Mouse (Mus musculus) CH12.LX (cell line): ENCODE measurements around the gene Ppl. TPM values are rescaled to one million over a fixed set of nuclear protein-coding genes. Genes with fewer than 3 reads are reported as not detected.

ENCODE experiments used
- DNase-seq: peaks from one replicate; pipeline ENCODE4 v3.0.0-alpha.2; 2013; ENCODE audit errors: extremely low read depth
- H3K27ac ChIP-seq: 2 replicates; pipeline ENCODE4 v1.5.1; 2012; ENCODE audit warnings: low read depth, mild to moderate bottlenecking, control low read depth, moderate library complexity; ENCODE audit not compliant: insufficient read depth
- H3K27me3 ChIP-seq: replicated peaks from 2 replicates; pipeline ENCODE3; 2012; ENCODE audit warnings: inconsistent platforms
- H3K36me3 ChIP-seq, 2 experiments: replicated peaks in 1 of 2; 2 replicates each; pipeline versions ENCODE3 to v1.6.1; 2012; ENCODE audit warnings: inconsistent platforms in 1 of 2, low read length in 1 of 2, mild to moderate bottlenecking in 1 of 2, mixed read lengths in 1 of 2, moderate library complexity in 1 of 2; ENCODE audit not compliant: control insufficient read depth in 1 of 2, insufficient read depth in 1 of 2
- H3K4me1 ChIP-seq, 2 experiments: 2 replicates each; pipeline ENCODE4 v1.6.1; 2012; ENCODE audit warnings: inconsistent platforms in 1 of 2, moderate library complexity in 1 of 2; ENCODE audit not compliant: insufficient read depth in 2 of 2, control insufficient read depth in 1 of 2
- H3K4me2 ChIP-seq: 2 replicates; pipeline ENCODE4 v1.6.1; 2012; ENCODE audit warnings: low read depth, mild to moderate bottlenecking, control low read depth; ENCODE audit not compliant: poor library complexity, insufficient read depth, severe bottlenecking
- H3K4me3 ChIP-seq, 3 experiments: fragments of 150-350 bp in 1 of 3; sonication (generic) in 1 of 3; replicated peaks in 1 of 3; 2 replicates each; pipeline versions ENCODE3 to v1.5.1; 2011 to 2012; ENCODE audit warnings: low read depth in 2 of 3, low read length in 2 of 3, mild to moderate bottlenecking in 2 of 3, moderate library complexity in 2 of 3, control low read depth in 1 of 3, improper control_type of control experiment in 1 of 3, inconsistent platforms in 1 of 3, mixed read lengths in 1 of 3; ENCODE audit not compliant: poor library complexity in 1 of 3
- H3K79me2 ChIP-seq: replicated peaks from 2 replicates; pipeline ENCODE4 v1.6.1; 2012; ENCODE audit warnings: mild to moderate bottlenecking, moderate library complexity; ENCODE audit not compliant: control insufficient read depth, poor library complexity, insufficient read depth, severe bottlenecking; ENCODE audit errors: extremely low read depth
- H3K9ac ChIP-seq: 2 replicates; pipeline ENCODE4 v1.6.1; 2012; ENCODE audit warnings: low read depth, mild to moderate bottlenecking, control low read depth, moderate library complexity; ENCODE audit not compliant: insufficient read depth
- H3K9me3 ChIP-seq: replicated peaks from 2 replicates; pipeline ENCODE3; 2012; ENCODE audit warnings: low read length, inconsistent platforms, mixed read lengths
- E2F4 ChIP-seq: IDR thresholded peaks from 2 replicates; pipeline ENCODE4 v1.6.1; 2011; ENCODE audit warnings: low read depth, low read length, improper control_type of control experiment; ENCODE audit not compliant: insufficient replicate concordance
- ELF1 ChIP-seq: IDR thresholded peaks from 2 replicates; pipeline ENCODE4 v1.6.1; 2014; ENCODE audit warnings: low read depth, mild to moderate bottlenecking, inconsistent platforms, low read length, improper control_type of control experiment
- EP300 ChIP-seq: IDR thresholded peaks from 2 replicates; pipeline ENCODE4 v1.6.1; 2011; ENCODE audit warnings: low read length, improper control_type of control experiment
- GABPA ChIP-seq: IDR thresholded peaks from 2 replicates; pipeline ENCODE4 v1.6.1; 2012; ENCODE audit warnings: low read depth, low read length, improper control_type of control experiment, inconsistent platforms; ENCODE audit not compliant: insufficient replicate concordance
- JUN ChIP-seq: IDR thresholded peaks from 2 replicates; pipeline ENCODE4 v1.6.1; 2011; ENCODE audit warnings: low read depth, mild to moderate bottlenecking, low read length, improper control_type of control experiment, moderate library complexity; ENCODE audit not compliant: insufficient read depth
- MXI1 ChIP-seq: IDR thresholded peaks from 2 replicates; pipeline ENCODE4 v1.6.1; 2011; ENCODE audit warnings: mild to moderate bottlenecking, low read depth, low read length, improper control_type of control experiment
- PAX5 ChIP-seq: IDR thresholded peaks from 2 replicates; pipeline ENCODE4 v1.6.1; 2012; ENCODE audit warnings: low read length, inconsistent platforms, mixed read lengths
- POLR2AphosphoS2 ChIP-seq: IDR thresholded peaks from 2 replicates; pipeline ENCODE4 v1.6.1; 2011; ENCODE audit warnings: low read depth, low read length, improper control_type of control experiment
- SIN3A ChIP-seq: IDR thresholded peaks from 2 replicates; pipeline ENCODE4 v1.6.1; 2012; ENCODE audit warnings: low read length, improper control_type of control experiment, inconsistent platforms
- USF1 ChIP-seq: IDR thresholded peaks from 2 replicates; pipeline ENCODE4 v1.6.1; 2014; ENCODE audit warnings: low read depth, mild to moderate bottlenecking, inconsistent platforms, low read length, improper control_type of control experiment
- ZMIZ1 ChIP-seq: IDR thresholded peaks from 2 replicates; pipeline ENCODE4 v1.6.1; 2012; ENCODE audit warnings: low read depth, mild to moderate bottlenecking, inconsistent platforms, low read length, improper control_type of control experiment
- ZNF384 ChIP-seq: IDR thresholded peaks from 2 replicates; pipeline ENCODE4 v1.6.1; 2012; ENCODE audit warnings: low read depth, low read length, improper control_type of control experiment, inconsistent platforms
- dilution Hi-C: fragments of 300-500 bp; cut with MboI; formaldehyde crosslinking; loops from 2 replicates; pipeline ENCODE4 v1.14.3; 2020; ENCODE audit warnings: low sequenced_read_pairs; ENCODE audit not compliant: extremely low pct_unique_long_range_greater_than_20kb, extremely low pct_ligation_motif_present
- in situ Hi-C: fragments of 300-500 bp; cut with MboI; formaldehyde crosslinking; loops from 3 replicates; pipeline ENCODE4 v1.14.3; 2019; ENCODE audit warnings: low sequenced_read_pairs, low pct_ligation_motif_present, low pct_unique_long_range_greater_than_20kb, mixed read lengths
- polyA plus RNA-seq: library from polyadenylated mRNA; unstranded; fragments of >175 nt; gene quantifications from 2 replicates; pipeline ENCODE4 v1.2.1, GENCODE M21; 2012; ENCODE audit warnings: low read depth; ENCODE audit not compliant: insufficient read length
- total RNA-seq, 2 experiments: library from RNA; depleted of rRNA; stranded (reverse); fragments of 300-350 nt in 1 of 2; fragments of >200 nt in 1 of 2; gene quantifications; 2 replicates each; pipeline ENCODE4 v1.2.3; 2012 to 2014

Ppl gene
- total and polyA plus RNA-seq, 3 experiments = 0.04 to 0.25 TPM; not detected in 1

DNA sequence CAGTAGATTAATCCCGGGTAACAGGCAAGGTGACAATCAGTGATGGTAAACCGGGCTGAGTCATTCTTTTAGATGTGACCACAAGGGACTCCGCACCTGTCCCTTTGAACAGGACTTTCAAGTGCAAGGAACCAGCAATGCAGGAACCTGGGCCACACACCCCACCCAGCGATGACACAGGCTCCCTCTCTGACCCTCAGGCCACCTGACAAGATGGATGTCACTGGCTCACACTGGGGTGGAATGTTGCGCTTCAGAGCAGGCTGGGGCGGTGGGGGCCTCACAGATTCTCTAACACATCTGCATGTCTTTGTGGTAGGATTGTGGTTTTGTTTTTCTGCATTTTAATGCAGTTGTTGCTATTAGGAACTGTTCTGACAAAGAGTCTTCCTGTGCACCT lies 8.7 kb downstream of the Ppl start:
- H3K4me3 ChIP-seq = no peak overlapping the region
- TF ChIP-seq EP300 (peak; percentile 40; the same call in 1 of the 2 replicates), ELF1 (no peak), POLR2AphosphoS2 (no peak)
- H3K27ac ChIP-seq = no peak overlapping the region
- H3K4me2 ChIP-seq = no peak overlapping the region
- H3K9ac ChIP-seq = no peak overlapping the region
- in situ Hi-C loops (no loop called here), dilution Hi-C loops (no loop called here)
- H3K79me2 ChIP-seq = no peaks in the 10 kb centered on the region
- peaks cover 14 to 36% of the 10 kb centered on the region in 2 experiments for H3K4me1 ChIP-seq
- H3K36me3 ChIP-seq = no peaks in the 10 kb centered on the region
- H3K27me3 ChIP-seq = peaks cover 30% of the 10 kb centered on the region
- no peaks in the 10 kb centered on the region for H3K9me3 ChIP-seq
- peak; percentile 49 for DNase-seq

DNA sequence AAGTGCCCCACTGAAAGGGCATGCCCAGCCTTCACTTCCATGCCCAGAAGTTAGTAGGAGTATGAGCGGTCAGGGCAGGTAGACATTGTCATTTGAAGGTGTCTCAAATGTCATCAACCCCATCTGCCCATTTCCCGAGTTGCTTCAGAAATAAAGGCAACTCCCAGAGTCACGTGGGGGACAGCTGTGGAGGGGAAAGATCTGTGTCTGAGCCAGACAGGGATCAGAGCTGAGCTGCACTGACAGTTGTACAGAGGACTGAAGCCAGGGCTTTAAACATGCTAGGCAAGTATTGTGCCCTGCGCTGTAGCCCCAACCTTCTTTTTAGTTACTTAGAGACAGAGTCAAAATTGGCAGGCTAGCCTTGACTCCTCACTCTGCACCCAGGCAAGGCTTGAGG lies 12.4 kb downstream of the Ppl start:
- in situ Hi-C loops = no loop called here
- Histone ChIP-seq H3K27me3 (peaks cover 6% of the 10 kb centered on the region), H3K9ac (no peak overlapping the region), H3K27ac (no peak overlapping the region), H3K9me3 (no peaks in the 10 kb centered on the region), H3K36me3 (no peaks in the 10 kb centered on the region), H3K79me2 (no peaks in the 10 kb centered on the region), H3K4me3 (no peak overlapping the region), H3K4me2 (no peak overlapping the region), H3K4me1 (peaks cover 14 to 35% of the 10 kb centered on the region in 2 experiments)
- DNase-seq = no peak
- dilution Hi-C loops = no loop called here
- TF ChIP-seq SIN3A (no peak), ZNF384 (no peak), E2F4 (no peak)

DNA sequence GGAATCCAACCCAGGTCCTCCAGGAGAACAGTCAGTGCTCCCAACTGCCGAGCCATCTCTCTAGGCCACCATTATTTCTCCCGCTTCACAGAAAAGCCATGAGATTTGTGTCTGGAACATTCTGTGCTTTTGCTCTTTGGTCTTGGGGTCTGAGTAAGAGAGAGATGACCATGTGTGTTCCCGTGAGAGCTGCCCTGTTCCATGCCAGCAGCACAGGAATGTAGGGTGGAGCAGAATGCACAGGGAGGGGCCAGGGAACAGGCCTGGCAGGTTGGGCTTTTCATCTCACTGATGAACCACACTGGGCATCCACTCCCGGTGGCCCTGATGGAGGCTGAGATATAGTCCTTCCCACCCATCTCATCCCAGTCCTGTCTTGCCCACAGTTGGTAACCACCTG lies 12.8 kb downstream of the Ppl start:
- peaks cover 9 to 30% of the 10 kb centered on the region in 2 experiments for H3K4me1 ChIP-seq
- H3K27me3 ChIP-seq = peaks cover 6% of the 10 kb centered on the region
- H3K36me3 ChIP-seq = no peaks in the 10 kb centered on the region
- no peak for DNase-seq
- dilution Hi-C loops = no loop called here
- H3K9ac ChIP-seq = no peak overlapping the region
- H3K4me3 ChIP-seq = no peak overlapping the region
- H3K9me3 ChIP-seq = no peaks in the 10 kb centered on the region
- no peak overlapping the region for H3K4me2 ChIP-seq
- in situ Hi-C loops = no loop called here
- H3K79me2 ChIP-seq = no peaks in the 10 kb centered on the region
- no peak for TF ChIP-seq USF1
- no peak for TF ChIP-seq GABPA
- no peak for TF ChIP-seq ZNF384
- no peak for TF ChIP-seq JUN
- no peak for TF ChIP-seq MXI1
- TF ChIP-seq ZMIZ1 = no peak
- TF ChIP-seq PAX5 = no peak
- no peak overlapping the region for H3K27ac ChIP-seq
